Mouse (Mus musculus) liver, adult 2 months (tissue): ENCODE data around the gene Tubg2.

ENCODE experiments used
- CTCF ChIP-seq: fragments of 200-500 bp; IDR thresholded peaks from 2 replicates; pipeline ENCODE4 v1.5.1; 2011; ENCODE audit warnings: low read depth, low read length, control low read depth
- POLR2A ChIP-seq: fragments of 200-500 bp; IDR thresholded peaks from 2 replicates; pipeline ENCODE4 v1.6.1; 2011; ENCODE audit warnings: low read length, control low read depth; ENCODE audit not compliant: insufficient read depth; ENCODE audit errors: extremely low read depth

GRCm38 (mm10) chr11:101187541-101187940, 31.8 kb downstream of the Tubg2 start:
- TF ChIP-seq CTCF (no peak), POLR2A (no peak)
